Mouse (Mus musculus) embryo, embryonic 10 days (tissue): ENCODE results near the gene Efcab6.

ENCODE experiments used
- DNase-seq: peaks from one replicate; pipeline ENCODE4 v3.0.0-alpha.2; 2015; ENCODE audit warnings: low spot score

The Efcab6 gene

GRCm38 (mm10) chr15:83972206-83972605 is 93.0 kb downstream of the Efcab6 start:
- no peak for DNase-seq

- DNase-seq: no peak
Observed at GRCm38 (mm10) chr15:83967802-83968201, 97.4 kb downstream of the Efcab6 start.

GRCm38 (mm10) chr15:83965126-83965525 is 100.1 kb downstream of the Efcab6 start:
- peak; percentile 13 for DNase-seq

- no peak for DNase-seq
Observed at GRCm38 (mm10) chr15:83958376-83958775, 106.8 kb downstream of the Efcab6 start.

- DNase-seq: no peak
Observed at GRCm38 (mm10) chr15:83956996-83957395, 108.2 kb downstream of the Efcab6 start.

- DNase-seq: no peak
Observed at GRCm38 (mm10) chr15:83955948-83956707, 109.1 kb downstream of the Efcab6 start.

GRCm38 (mm10) chr15:83949729-83950491 is 115.3 kb downstream of the Efcab6 start:
- DNase-seq: peak; percentile 57

- DNase-seq: no peak
Observed at GRCm38 (mm10) chr15:83939703-83940102, 125.5 kb downstream of the Efcab6 start.

GRCm38 (mm10) chr15:83938466-83938865 is 126.7 kb downstream of the Efcab6 start:
- DNase-seq: no peak

- no peak for DNase-seq
Observed at GRCm38 (mm10) chr15:83936506-83936905, 128.7 kb downstream of the Efcab6 start.

- no peak for DNase-seq
Observed at GRCm38 (mm10) chr15:83934816-83935215, 130.4 kb downstream of the Efcab6 start.

- no peak for DNase-seq
Observed at GRCm38 (mm10) chr15:83925338-83925737, 139.8 kb downstream of the Efcab6 start.

GRCm38 (mm10) chr15:83924656-83925055 is 140.5 kb downstream of the Efcab6 start:
- DNase-seq: peak; percentile 69

- no peak for DNase-seq
Observed at GRCm38 (mm10) chr15:83915376-83915775, 149.8 kb downstream of the Efcab6 start.

GRCm38 (mm10) chr15:83913028-83913714 is 152.0 kb downstream of the Efcab6 start:
- DNase-seq: no peak

- no peak for DNase-seq
Observed at GRCm38 (mm10) chr15:83906472-83906871, 158.7 kb downstream of the Efcab6 start.

- peak; percentile 20 for DNase-seq
Observed at GRCm38 (mm10) chr15:83897286-83897685, 167.9 kb downstream of the Efcab6 start.

GRCm38 (mm10) chr15:83896011-83896410 is 169.2 kb downstream of the Efcab6 start:
- DNase-seq: no peak

GRCm38 (mm10) chr15:83894261-83894660 is 170.9 kb downstream of the Efcab6 start:
- no peak for DNase-seq

- no peak for DNase-seq
Observed at GRCm38 (mm10) chr15:83892871-83893270, 172.3 kb downstream of the Efcab6 start.

GRCm38 (mm10) chr15:83884291-83884690 is 180.9 kb downstream of the Efcab6 start:
- no peak for DNase-seq

GRCm38 (mm10) chr15:83883821-83884220 is 181.4 kb downstream of the Efcab6 start:
- DNase-seq: no peak

- DNase-seq: peak; percentile 83
Observed at GRCm38 (mm10) chr15:83879845-83880244, 185.3 kb downstream of the Efcab6 start.
